Mouse (Mus musculus) heart, embryonic 10.5 days (tissue): ENCODE measurements at regions not wholly inside any gene's neighbourhood (a gene's known extent, or its start where the extent isn't known, plus 50 kb on each side); places are given as distances from the start of the nearest gene placed in this dataset.

Experiments used
- DNase-seq: peaks from one replicate; pipeline ENCODE4 v3.0.0-alpha.2; 2017; ENCODE audit warnings: low spot score
- H3K27ac ChIP-seq: fragments of 300-500 bp; sonication (generic); 2 replicates; pipeline ENCODE4 v1.5.1; 2016; ENCODE audit warnings: mild to moderate bottlenecking
- H3K27me3 ChIP-seq: fragments of 300-500 bp; sonication (generic); 2 replicates; pipeline ENCODE4 v1.6.1; 2016; ENCODE audit warnings: mild to moderate bottlenecking; ENCODE audit not compliant: poor library complexity, insufficient read depth, severe bottlenecking
- H3K36me3 ChIP-seq: fragments of 300-500 bp; sonication (generic); 2 replicates; pipeline ENCODE4 v1.6.1; 2016; ENCODE audit warnings: mild to moderate bottlenecking, moderate library complexity
- H3K4me1 ChIP-seq: fragments of 300-500 bp; sonication (generic); 2 replicates; pipeline ENCODE4 v1.6.1; 2016; ENCODE audit warnings: mild to moderate bottlenecking
- H3K4me3 ChIP-seq: fragments of 300-500 bp; sonication (generic); 2 replicates; pipeline ENCODE4 v1.5.1; 2016; ENCODE audit warnings: mild to moderate bottlenecking, moderate library complexity
- H3K9me3 ChIP-seq: fragments of 300-500 bp; sonication (generic); 2 replicates; pipeline ENCODE4 v1.6.1; 2016; ENCODE audit warnings: mild to moderate bottlenecking, moderate library complexity
- WGBS: fragments of 180-500 bp; shearing (Covaris S2); methylation state at CpG from one replicate; pipeline ENCODE4 v1.1.7; 2016; 5-methylcytosine and 5-hydroxymethylcytosine counted together

GRCm38 (mm10) chr15:25542382-25542781 lies 79.9 kb upstream of the Myo10 start:
- WGBS, result 81% methylated on average over 4 of the region's 4 CpGs
- Histone ChIP-seq H3K27me3 (no peaks in the 10 kb centered on the region), H3K4me1 (peaks cover 12% of the 10 kb centered on the region; the same call in 1 of the 2 replicates), H3K4me3 (no peak overlapping the region), H3K9me3 (no peaks in the 10 kb centered on the region), H3K36me3 (no peaks in the 10 kb centered on the region), H3K27ac (no peak overlapping the region)
- DNase-seq, result no peak

DNA sequence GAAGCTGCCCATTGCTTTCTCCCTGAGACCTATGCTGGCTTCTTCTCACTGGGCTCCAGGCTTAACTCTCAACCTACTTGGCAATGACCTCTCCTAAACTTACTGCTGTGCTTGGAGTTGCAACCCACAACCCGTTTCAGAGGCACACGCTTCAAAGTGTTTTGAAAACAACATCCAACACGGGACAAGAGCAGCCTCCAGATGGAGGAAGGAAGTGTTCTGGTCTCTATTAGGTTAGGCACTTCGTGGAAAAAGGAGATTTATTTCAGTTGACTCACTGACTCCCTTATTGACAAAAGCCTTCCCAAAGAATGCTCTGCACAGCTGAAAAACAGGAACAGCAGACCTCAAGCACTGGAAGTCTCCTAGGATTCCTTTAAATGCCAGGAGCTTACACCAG lies 76.1 kb upstream of the Myo10 start:
- Histone ChIP-seq H3K4me3 (no peak overlapping the region), H3K36me3 (no peaks in the 10 kb centered on the region), H3K9me3 (no peaks in the 10 kb centered on the region), H3K27ac (no peak overlapping the region), H3K4me1 (no peaks in the 10 kb centered on the region), H3K27me3 (peaks cover 12% of the 10 kb centered on the region)
- no peak for DNase-seq
- WGBS, result 51% methylated on average over 4 of the region's 4 CpGs

DNA sequence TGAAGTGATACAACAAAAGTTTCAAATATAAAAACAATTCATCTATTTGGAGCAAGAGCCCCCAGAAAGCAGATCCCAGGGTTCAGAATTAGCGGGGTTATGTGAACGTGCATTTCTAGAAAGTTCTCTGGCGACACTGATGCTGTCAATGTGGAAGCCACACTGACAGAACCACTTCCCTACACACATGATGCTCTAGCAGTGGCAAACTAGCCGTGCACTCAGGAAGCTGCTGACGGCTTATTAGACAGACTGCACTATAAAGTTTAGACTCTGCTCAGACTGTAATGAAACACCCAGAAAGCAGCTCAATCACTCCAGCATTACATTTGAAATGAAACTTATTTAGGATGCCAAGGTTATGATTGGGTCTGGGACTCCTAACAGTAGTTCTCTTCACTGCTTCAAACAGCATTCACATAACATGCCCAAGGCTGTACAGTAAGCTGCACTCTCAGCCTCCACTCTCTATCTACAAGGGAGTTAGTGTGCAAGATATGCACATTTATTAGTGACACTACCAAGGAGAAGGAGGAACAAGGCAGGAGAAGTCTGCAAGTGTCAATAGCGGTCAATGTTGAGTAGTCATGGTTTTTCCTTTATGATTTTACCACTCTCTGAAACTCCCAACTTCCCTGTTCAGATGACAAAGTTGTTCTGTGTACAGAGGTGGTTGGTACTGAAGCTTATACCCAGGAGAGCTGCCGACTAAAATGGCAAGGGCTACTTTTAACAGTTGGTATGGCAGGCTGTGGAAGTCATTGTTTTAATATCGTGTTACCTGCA lies 71.9 kb upstream of the Myo10 start:
- Histone ChIP-seq H3K4me1 (0 out of 2 replicates have a peak, but pooled peaks cover 8% of the 10 kb centered on the region), H3K4me3 (no peak overlapping the region), H3K36me3 (no peaks in the 10 kb centered on the region), H3K27me3 (peaks cover 26% of the 10 kb centered on the region), H3K27ac (no peak overlapping the region), H3K9me3 (no peaks in the 10 kb centered on the region)
- no peak for DNase-seq
- 81% methylated on average over 8 of the region's 8 CpGs for WGBS

- no peaks in the 10 kb centered on the region for H3K36me3 ChIP-seq
- H3K4me3 ChIP-seq, result no peak overlapping the region
- peaks cover 17% of the 10 kb centered on the region for H3K4me1 ChIP-seq
- peaks cover 14% of the 10 kb centered on the region for H3K27me3 ChIP-seq
- no peak overlapping the region for H3K27ac ChIP-seq
- no peaks in the 10 kb centered on the region for H3K9me3 ChIP-seq
- WGBS, result 81% methylated on average over 10 of the region's 10 CpGs
- no peak for DNase-seq
Observed at GRCm38 (mm10) chr15:25554945-25555344, 67.4 kb upstream of the Myo10 start.

DNA sequence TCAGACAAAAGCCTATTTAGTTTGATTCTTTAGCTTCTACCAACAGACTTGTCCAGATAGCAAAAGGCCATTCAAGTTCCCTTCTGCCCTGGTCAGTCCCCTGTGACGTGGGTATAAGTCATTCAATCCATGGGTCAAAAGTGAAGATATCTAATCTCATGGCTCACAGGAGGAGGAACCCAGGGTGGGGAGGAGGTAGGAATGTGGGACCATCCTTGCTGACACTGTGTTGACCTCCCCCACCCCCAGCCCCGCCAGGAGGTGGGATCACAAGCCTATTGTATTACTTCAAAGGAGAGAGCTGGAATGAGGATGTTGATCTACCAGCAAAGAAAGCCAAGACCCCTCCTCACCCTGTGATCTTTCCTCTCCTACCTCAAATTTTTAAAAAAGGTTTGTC lies 66.5 kb upstream of the Myo10 start:
- Histone ChIP-seq H3K27me3 (peaks cover 14% of the 10 kb centered on the region), H3K4me3 (no peak overlapping the region), H3K27ac (no peak overlapping the region), H3K36me3 (no peaks in the 10 kb centered on the region), H3K9me3 (no peaks in the 10 kb centered on the region), H3K4me1 (peaks cover 17% of the 10 kb centered on the region)
- WGBS, result 22% methylated on average over 2 of the region's 2 CpGs
- DNase-seq, result no peak

GRCm38 (mm10) chr15:25557566-25557965 lies 64.8 kb upstream of the Myo10 start:
- 77% methylated on average over 8 of the region's 8 CpGs for WGBS
- no peak for DNase-seq
- H3K4me3 ChIP-seq, result no peak overlapping the region
- peaks cover 17% of the 10 kb centered on the region for H3K4me1 ChIP-seq
- peaks cover 4% of the 10 kb centered on the region for H3K27me3 ChIP-seq
- H3K36me3 ChIP-seq, result no peaks in the 10 kb centered on the region
- no peaks in the 10 kb centered on the region for H3K9me3 ChIP-seq
- H3K27ac ChIP-seq, result no peak overlapping the region

GRCm38 (mm10) chr15:25558240-25558639 lies 64.1 kb upstream of the Myo10 start:
- no peak for DNase-seq
- no peak overlapping the region for H3K27ac ChIP-seq
- H3K4me1 ChIP-seq, result peaks cover 17% of the 10 kb centered on the region
- no peaks in the 10 kb centered on the region for H3K9me3 ChIP-seq
- WGBS, result 75% methylated on average over 6 of the region's 7 CpGs
- H3K4me3 ChIP-seq, result no peak overlapping the region
- peaks cover 1% of the 10 kb centered on the region for H3K27me3 ChIP-seq
- no peaks in the 10 kb centered on the region for H3K36me3 ChIP-seq

DNA sequence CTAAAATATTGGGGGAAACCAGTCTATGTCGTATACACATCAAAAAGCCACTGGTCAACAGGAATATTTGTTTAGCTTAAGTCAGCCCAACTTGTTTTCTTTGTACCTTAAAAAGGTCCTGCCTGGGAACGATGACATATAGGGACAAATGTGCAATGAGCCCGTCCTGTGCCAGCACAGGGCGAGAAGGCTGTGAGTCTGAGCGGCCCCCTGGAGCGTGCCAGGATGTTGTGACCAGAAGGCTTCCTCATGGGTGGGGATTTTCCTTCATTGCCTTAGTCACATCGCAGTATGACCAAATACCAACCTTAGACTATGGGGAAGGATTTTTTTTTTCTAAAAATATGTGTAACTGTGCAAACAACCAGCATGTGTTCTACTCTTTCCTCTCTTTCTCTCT lies 58.7 kb upstream of the Myo10 start:
- DNase-seq, result no peak
- 78% methylated on average over 7 of the region's 7 CpGs for WGBS
- Histone ChIP-seq H3K4me1 (no peaks in the 10 kb centered on the region), H3K9me3 (no peaks in the 10 kb centered on the region), H3K4me3 (no peak overlapping the region), H3K27me3 (peaks cover 6% of the 10 kb centered on the region), H3K27ac (no peak overlapping the region), H3K36me3 (no peaks in the 10 kb centered on the region)

DNA sequence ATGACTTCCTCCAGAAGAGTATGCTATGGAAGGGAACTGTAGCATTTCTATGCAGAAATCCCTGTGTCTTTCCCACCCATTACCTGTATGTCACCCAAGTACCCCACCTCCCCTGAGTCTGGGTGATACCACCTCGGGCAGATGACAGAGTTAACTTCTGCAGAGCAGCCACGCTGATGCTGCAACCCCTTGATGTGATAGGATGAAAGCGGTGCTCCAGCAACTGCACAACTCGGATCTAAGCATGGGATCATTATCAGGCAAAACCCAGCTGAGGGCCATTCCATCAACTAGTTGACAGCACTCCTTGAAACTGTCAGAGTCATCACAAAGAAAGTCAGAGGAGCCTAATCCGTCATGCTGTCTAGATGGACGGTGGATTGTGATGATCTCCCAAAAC lies 49.8 kb upstream of the Myo10 start:
- H3K36me3 ChIP-seq, result no peaks in the 10 kb centered on the region
- no peak overlapping the region for H3K27ac ChIP-seq
- no peak for DNase-seq
- 6% methylated on average over 6 of the region's 6 CpGs for WGBS
- H3K4me3 ChIP-seq, result no peak overlapping the region
- H3K9me3 ChIP-seq, result no peaks in the 10 kb centered on the region
- peaks cover 19% of the 10 kb centered on the region for H3K27me3 ChIP-seq
- peaks cover 15% of the 10 kb centered on the region for H3K4me1 ChIP-seq
